Mouse (Mus musculus) heart, adult 8-10 months (tissue): ENCODE results near the gene Wdr75. TPM values are rescaled to one million over a fixed set of nuclear protein-coding genes. Genes with fewer than 3 reads are reported as not detected.

Experiments
- DNase-seq: peaks from one replicate; pipeline ENCODE4 v3.0.0; 2022; ENCODE audit warnings: low spot score
- total RNA-seq, 4 experiments: library from RNA; stranded (reverse); gene quantifications; 2 replicates each; pipeline ENCODE4 v1.2.4; 2022

Gene Wdr75
- total RNA-seq, 4 experiments from 2014 or later, result 17.7 to 25.3 (median 21.5) TPM

GRCm38 (mm10) chr1:45837736-45838135, 42.8 kb downstream of the Wdr75 start:
- peak; percentile 83 for DNase-seq

- no peak for DNase-seq
Measured at GRCm38 (mm10) chr1:45838271-45838670, 43.3 kb downstream of the Wdr75 start.

GRCm38 (mm10) chr1:45845466-45845865, 50.5 kb downstream of the Wdr75 start:
- DNase-seq, result no peak

- DNase-seq, result no peak
Measured at GRCm38 (mm10) chr1:45858038-45858437, 63.1 kb downstream of the Wdr75 start.

GRCm38 (mm10) chr1:45860349-45860748, 65.4 kb downstream of the Wdr75 start:
- peak; percentile 46 for DNase-seq

- DNase-seq, result no peak
Measured at GRCm38 (mm10) chr1:45861162-45861561, 66.2 kb downstream of the Wdr75 start.

- DNase-seq, result no peak
Measured at GRCm38 (mm10) chr1:45863641-45864040, 68.7 kb downstream of the Wdr75 start.

- DNase-seq, result peak; percentile 53
Measured at GRCm38 (mm10) chr1:45864564-45865014, 69.6 kb downstream of the Wdr75 start.

- no peak for DNase-seq
Measured at GRCm38 (mm10) chr1:45865316-45865715, 70.3 kb downstream of the Wdr75 start.

GRCm38 (mm10) chr1:45865727-45866126, 70.8 kb downstream of the Wdr75 start:
- no peak for DNase-seq

- no peak for DNase-seq
Measured at GRCm38 (mm10) chr1:45866288-45867018, 71.5 kb downstream of the Wdr75 start.

GRCm38 (mm10) chr1:45868050-45868449, 73.1 kb downstream of the Wdr75 start:
- DNase-seq, result no peak

GRCm38 (mm10) chr1:45868479-45869137, 73.6 kb downstream of the Wdr75 start:
- DNase-seq, result no peak

Other genes with a start within 250 kb of the Wdr75 start
- gene Gm5269, start 95.1 kb downstream of the Wdr75 start, total RNA-seq, result not detected
- gene Slc40a1, start 131.4 kb downstream of the Wdr75 start, total RNA-seq, result 10 to 100 TPM; 22.0 to 29.0 (median 26.5) TPM